Mouse (Mus musculus) Patski (cell line): ENCODE data around the gene Anp32a. TPM values are rescaled to one million over a fixed set of nuclear protein-coding genes. Genes with fewer than 3 reads are reported as not detected.

Experiments
- ATAC-seq: fragments of 100-300 bp; one replicate; pipeline ENCODE4 v1.8.0; 2021
- CTCF ChIA-PET: fragments of 350-600 bp; sonication (Branson Sonifier 250); formaldehyde crosslinking; loops from one replicate; lab custom pipeline; 2022; ENCODE audit warnings: inconsistent platforms; lab: Charles Lee
- POLR2A ChIA-PET: fragments of 350-600 bp; sonication (Branson Sonifier 250); formaldehyde crosslinking; loops from one replicate; lab custom pipeline; 2022; ENCODE audit warnings: antibody characterized with exemption, inconsistent platforms; lab: Charles Lee
- DNase-seq: peaks from one replicate; pipeline ENCODE4 v3.0.0-alpha.2; 2011; ENCODE audit warnings: low read depth, low spot score
- H3K27me3 ChIP-seq: fragments of 371-371 bp; one replicate; pipeline ENCODE4 v1.5.1; 2021
- CTCF ChIP-seq: fragments of 100-300 bp; IDR thresholded peaks from one replicate; pipeline ENCODE4 v1.5.1; 2021
- in situ Hi-C: fragments of 300-500 bp; cut with MboI; formaldehyde crosslinking; loops from 3 replicates; pipeline ENCODE4 v1.11.1; 2018; ENCODE audit warnings: low pct_unique_long_range_greater_than_20kb, mixed read lengths
- polyA plus RNA-seq: library from polyadenylated mRNA; unstranded; gene quantifications from one replicate; pipeline ENCODE4 v1.2.3, GENCODE M21; 2021

Gene Anp32a
- polyA plus RNA-seq, 1 experiment from 2014 or later, result 231 TPM

DNA sequence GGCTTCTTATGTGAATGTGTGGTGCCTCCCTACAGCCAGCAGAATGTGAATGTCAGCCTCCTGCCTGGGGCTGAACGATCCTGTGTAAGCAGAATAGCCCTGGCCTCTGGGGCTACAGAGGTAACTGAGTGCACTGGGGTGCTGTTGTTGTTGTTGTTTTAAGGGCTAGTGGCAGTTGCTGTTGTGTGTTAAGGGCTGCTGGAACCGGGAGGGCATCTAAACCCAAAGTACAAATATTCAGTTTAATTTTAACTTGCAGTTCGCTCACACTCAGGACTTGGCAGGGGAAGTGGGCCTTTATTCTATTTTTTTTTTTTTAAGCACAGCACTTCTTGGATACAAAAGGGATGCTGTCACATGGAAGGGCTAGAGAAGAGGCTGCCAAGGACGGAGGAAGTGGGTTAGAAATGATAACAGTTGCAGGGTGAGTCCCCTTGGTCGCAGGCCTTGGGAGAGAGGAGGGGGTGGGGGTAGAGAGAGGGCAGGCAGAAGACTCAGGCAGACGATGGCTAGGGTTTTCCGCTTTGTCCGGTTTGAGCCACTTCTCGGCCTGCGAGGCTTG, 26.5 kb downstream of the Anp32a start:
- ATAC-seq (no peak), DNase-seq (no peak)
- in situ Hi-C loops, result no loop called here
- no peaks in the 10 kb centered on the region for H3K27me3 ChIP-seq
- ChIA-PET CTCF (interaction anchor here (1.2 kb wide), 1 partner anchor 10 kb away, joined by 3 read pairs; no protein-coding TSS in a partner anchor), POLR2A (no interaction called here)
- TF ChIP-seq CTCF, result no peak

DNA sequence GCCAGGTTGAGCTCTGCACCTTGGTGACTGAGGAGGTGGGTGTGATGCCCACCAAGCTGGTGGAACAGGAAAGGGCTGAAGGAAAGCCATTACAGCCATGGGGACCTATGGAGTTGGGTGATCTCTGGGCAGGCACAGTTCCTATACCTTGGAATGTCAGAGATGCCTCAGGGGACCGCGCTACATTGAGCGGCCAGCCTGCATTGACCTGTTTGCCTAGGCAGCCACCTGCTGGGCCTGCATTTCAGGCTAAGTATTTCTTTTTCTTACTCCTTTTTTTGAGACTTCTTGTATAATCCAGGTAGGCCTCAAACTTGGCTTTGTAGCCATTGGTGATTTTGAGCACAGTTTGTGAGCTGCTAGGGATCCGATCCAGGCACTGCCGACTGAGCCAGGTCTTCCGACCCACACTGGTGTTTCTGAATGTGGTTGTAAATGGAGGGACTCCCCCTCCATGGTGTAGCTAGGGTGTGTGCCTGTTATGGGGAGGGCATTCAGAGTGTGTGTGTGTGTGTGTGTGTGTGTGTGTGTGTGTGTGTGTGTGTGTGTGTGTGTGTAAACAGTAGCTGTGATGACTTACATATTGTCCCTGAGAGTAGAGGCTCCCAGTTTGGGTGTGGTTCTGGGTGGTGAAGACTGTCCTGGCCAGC, 27.3 kb downstream of the Anp32a start:
- ATAC-seq, result no peak
- H3K27me3 ChIP-seq, result no peaks in the 10 kb centered on the region
- in situ Hi-C loops, result no loop called here
- CTCF ChIA-PET, result no interaction called here
- POLR2A ChIA-PET, result no interaction called here
- no peak for TF ChIP-seq CTCF
- DNase-seq, result no peak

DNA sequence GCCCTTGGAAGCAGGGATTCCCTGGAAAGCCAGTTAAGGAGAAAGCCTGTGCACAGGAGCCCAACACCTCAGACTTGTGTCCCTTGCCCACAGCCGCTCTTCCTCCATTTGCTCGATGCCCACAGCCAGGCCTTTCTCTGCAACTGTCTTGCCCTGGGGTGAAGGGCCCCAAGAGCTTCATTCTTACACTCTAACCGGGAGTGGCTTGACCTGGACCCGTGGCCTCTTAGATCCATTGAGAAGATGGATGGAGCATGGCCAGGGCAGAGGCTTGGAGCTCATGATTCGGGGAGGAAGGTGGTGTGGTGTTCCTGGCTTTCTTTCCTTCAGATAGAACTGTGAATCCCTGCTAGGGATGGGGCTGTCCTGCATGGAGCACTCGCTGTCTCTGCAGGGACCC, 28.1 kb downstream of the Anp32a start:
- DNase-seq (no peak), ATAC-seq (no peak)
- no peaks in the 10 kb centered on the region for H3K27me3 ChIP-seq
- no peak for TF ChIP-seq CTCF
- ChIA-PET CTCF (no interaction called here), POLR2A (no interaction called here)
- in situ Hi-C loops, result no loop called here

DNA sequence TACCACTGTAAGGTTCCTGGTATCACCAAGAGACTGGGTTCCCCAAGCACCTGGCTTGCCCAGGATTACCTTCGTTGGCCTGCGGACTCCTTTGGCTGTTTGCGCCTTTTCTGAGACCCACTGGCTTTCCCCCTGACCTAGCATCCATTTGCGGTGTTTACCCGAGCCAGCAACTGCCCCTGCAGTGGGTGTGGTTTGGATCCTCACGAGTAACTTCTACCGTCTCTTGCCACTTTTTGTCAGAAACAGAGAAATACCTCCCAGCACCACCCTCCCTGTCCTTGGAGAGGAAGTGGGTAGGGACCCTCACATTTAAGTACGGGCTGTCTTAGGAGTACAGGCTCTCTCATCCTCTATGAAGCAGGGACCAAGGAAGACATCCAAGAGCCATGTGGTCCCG, 29.1 kb downstream of the Anp32a start:
- no peak for TF ChIP-seq CTCF
- DNase-seq (no peak), ATAC-seq (no peak)
- no peaks in the 10 kb centered on the region for H3K27me3 ChIP-seq
- in situ Hi-C loops, result no loop called here
- ChIA-PET CTCF (no interaction called here), POLR2A (no interaction called here)

DNA sequence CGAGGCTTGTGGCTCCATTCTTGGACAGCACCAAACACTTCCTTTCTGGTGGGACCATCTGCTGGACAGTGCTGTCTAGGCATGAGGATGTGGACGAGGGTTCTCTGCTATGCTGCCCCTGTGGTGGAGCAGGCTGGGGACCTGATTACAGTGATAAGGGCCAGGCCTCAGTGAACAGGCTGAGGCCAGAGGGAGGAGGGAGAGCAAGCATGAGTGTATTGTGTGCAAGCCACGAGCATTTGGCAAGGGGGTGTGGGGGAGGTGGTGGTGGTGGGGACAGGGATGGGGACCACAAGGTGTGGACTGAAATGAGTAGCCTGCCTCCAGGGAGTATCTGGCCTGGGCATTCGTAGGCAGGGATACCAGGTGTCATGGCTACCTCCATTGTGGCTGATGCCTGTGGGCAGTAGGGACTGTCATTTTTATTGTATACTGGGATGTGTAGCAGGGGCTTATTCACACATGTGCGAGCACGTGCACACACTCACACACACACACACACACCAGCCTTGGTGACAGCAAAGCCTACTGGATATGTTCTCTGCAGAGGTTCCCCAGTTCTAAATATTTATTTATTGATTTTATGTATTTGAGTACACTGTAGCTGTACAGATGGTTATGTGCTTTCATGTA, 29.7 kb downstream of the Anp32a start:
- CTCF ChIA-PET, result no interaction called here
- POLR2A ChIA-PET, result no interaction called here
- in situ Hi-C loops, result no loop called here
- no peak for ATAC-seq
- H3K27me3 ChIP-seq, result no peaks in the 10 kb centered on the region
- no peak for DNase-seq
- TF ChIP-seq CTCF, result no peak

DNA sequence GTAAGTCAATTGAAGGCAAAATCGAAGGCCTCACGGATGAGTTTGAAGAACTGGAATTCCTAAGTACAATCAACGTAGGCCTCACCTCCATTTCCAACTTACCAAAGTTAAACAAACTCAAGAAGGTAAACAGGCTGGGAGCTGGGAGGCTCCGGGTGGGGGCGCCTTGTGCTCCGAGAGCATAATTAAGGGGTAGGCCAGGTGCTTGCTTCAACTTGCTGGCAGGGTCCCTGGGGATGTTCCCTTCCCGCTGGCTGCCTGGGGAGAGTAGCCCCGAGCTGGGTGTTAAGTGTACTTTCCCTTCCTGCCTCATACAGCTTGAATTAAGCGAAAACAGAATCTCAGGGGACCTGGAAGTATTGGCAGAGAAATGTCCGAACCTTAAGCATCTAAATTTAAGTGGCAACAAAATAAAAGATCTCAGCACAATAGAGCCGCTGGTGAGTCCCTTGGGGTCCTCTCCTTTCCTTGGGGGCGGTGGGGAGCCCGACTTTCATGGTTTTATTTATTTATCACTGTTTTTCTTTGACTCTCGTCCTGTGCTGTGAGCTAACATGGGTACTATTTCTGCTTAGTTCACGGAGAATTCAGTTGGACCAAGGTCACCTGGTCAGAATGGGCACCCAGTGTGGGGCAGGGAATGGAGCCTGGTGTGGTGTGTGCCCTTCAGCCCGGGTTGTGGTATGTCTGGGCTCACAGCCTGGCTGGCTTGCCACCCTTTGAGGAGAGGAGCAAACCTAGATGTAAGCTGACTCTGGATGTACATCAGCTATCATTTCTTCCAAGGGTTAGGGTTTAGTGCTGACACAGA, 30.9 kb downstream of the Anp32a start:
- H3K27me3 ChIP-seq, result no peaks in the 10 kb centered on the region
- no peak for DNase-seq
- CTCF ChIA-PET, result interaction anchor here (0.8 to 1.8 kb wide), 4 partner anchors 10 to 178 kb away, joined by 3 to 6 read pairs (median 4); no protein-coding TSS in a partner anchor
- POLR2A ChIA-PET, result no interaction called here
- in situ Hi-C loops, result no loop called here
- TF ChIP-seq CTCF, result no peak
- ATAC-seq, result no peak

DNA sequence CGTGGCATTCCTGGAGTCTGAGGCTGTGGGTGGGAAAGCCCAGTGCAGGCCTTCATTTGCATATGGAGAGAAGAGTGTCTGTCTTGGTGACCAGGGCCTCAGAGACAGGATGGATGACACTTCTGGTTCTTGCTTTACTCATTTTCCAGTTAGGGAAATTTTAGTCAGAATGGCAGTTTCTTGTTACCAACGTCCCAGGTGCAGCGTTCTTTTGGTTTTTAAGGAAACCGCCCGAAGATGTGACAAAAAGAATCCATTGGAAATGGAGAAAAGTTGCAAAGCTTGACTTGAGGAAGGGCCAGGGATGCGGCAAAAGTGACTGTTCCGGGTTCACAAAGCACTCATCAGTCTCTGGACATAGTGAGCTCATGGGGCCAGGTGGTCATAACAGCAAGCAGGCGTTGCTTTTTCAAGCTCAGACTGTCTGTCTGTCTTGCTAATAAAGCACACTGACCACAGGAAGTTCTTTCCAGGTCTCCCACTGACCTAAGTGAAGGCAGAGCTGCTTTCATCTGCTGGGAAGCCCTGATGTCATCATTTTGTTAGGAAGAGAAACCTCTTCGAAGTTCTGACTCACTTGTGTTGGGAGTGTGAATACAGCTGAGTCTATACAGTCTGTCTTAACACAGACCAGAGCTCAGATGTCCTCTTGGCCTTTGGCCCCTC, 31.6 kb downstream of the Anp32a start:
- in situ Hi-C loops, result no loop called here
- no peaks in the 10 kb centered on the region for H3K27me3 ChIP-seq
- DNase-seq (no peak), ATAC-seq (no peak)
- ChIA-PET CTCF (interaction anchor here (1.0 to 1.8 kb wide), 3 partner anchors 11 to 178 kb away, joined by 3 to 6 read pairs (median 4); no protein-coding TSS in a partner anchor), POLR2A (interaction anchor here (0.6 to 1.1 kb wide), 2 partner anchors 30 to 95 kb away, joined by 3 to 4 read pairs; no protein-coding TSS in a partner anchor)
- no peak for TF ChIP-seq CTCF

GRCm38 (mm10) chr9:62373222-62374123, 32.4 kb downstream of the Anp32a start:
- no peaks in the 10 kb centered on the region for H3K27me3 ChIP-seq
- CTCF ChIA-PET, result interaction anchor here (1.1 to 1.8 kb wide), 3 partner anchors 11 to 177 kb away, joined by 4 to 6 read pairs (median 4); no protein-coding TSS in a partner anchor
- no peak for DNase-seq
- POLR2A ChIA-PET, result interaction anchor here (0.6 to 1.4 kb wide), 4 partner anchors 29 to 103 kb away, joined by 3 to 4 read pairs (median 4); no protein-coding TSS in a partner anchor
- ATAC-seq, result no peak
- in situ Hi-C loops, result no loop called here
- TF ChIP-seq CTCF, result no peak

- POLR2A ChIA-PET, result interaction anchor here (1.4 kb wide), 1 partner anchor 30 kb away, joined by 4 read pairs; no protein-coding TSS in a partner anchor
- ATAC-seq (peak; percentile 67), DNase-seq (no peak)
- in situ Hi-C loops, result no loop called here
- H3K27me3 ChIP-seq, result no peaks in the 10 kb centered on the region
- TF ChIP-seq CTCF, result no peak
- CTCF ChIA-PET, result interaction anchor here (1.6 kb wide), 1 partner anchor 43 kb away, joined by 4 read pairs; no protein-coding TSS in a partner anchor
Observed at GRCm38 (mm10) chr9:62374276-62374675, 33.2 kb downstream of the Anp32a start.
